Mouse (Mus musculus) embryo, embryonic 10.5 days (tissue): ENCODE measurements at regions not wholly inside any gene's neighbourhood (a gene's known extent, or its start where the extent isn't known, plus 50 kb on each side); places are given as distances from the start of the nearest gene placed in this dataset.

Source experiments
- DNase-seq: peaks from one replicate; pipeline ENCODE4 v3.0.0-alpha.2; 2015; ENCODE audit warnings: low spot score

DNA sequence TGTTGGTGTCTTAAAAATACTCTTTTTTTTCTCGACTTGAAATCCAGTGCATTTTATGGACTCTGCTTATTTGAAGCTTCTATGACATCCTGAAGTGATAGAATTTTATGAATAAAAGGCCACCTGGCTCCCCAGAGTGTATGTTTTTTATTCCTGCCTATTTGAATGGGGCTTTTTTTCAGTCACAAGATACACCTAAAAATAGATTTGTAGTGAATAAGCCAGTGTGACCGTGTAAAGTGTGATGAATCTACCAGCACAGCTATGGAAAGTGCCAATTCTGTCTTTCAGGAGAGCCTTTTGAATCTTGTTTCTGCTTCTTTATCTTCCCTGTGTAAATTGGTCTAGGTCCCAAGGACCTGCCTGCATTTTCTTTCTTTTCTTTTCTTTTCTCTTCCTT lies 119.8 kb upstream of the Pex5l start:
- DNase-seq = no peak

DNA sequence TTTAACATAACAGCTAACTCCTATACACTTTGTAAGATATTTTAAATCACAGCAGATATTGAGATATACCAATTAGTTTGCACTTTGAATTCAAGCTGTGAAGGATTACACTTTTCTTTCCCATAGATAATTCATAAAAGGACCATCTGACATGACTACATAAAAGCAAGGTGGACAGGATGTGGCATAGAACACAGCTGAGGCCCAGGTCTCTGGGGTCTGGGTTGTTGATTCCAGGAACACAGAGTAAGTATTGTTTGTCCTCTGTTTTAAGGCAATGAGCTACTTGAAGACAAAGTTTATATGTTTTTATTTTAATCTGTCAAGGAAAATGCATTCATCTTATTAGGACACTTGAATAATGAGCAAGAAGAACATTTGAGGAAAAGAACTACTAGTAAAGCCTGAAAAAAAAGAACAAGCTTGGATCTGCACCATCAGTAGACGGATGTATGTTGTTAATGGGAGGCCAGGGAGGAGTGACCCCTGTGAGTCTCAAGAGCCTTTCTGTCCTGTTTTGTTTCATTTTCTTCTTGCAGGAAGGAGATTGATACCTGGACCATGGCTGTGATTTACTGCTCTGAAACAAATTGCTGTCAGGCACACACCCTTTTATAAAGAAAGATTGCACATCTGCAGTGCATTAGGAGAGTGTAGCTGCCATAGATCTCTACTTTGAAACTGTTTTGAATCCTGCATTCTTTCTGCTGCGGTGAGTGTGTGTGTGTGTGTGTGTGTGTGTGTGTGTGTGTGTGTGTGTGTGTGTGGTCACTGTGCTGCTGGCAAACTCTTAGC lies 76.4 kb upstream of the Pex5l start:
- peak; percentile 77 for DNase-seq

DNA sequence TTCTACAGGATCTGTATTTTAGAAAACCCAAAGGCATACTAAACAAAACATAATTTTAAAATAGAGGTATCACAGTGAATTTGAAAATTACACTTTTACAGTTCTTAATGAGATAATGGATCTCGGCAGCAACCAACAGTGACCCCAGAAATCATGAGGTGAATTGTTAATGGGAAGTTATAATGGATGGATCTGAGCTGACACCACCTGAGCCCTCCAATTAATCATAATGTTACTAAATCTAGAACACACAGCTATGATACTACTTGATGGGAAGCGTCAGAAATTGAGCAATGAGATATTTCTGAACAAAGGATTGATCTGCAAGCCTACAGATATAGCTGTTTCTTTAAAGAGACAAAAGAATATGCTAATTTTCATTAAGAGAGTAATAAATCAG lies 75.2 kb upstream of the Pex5l start:
- DNase-seq = no peak

DNA sequence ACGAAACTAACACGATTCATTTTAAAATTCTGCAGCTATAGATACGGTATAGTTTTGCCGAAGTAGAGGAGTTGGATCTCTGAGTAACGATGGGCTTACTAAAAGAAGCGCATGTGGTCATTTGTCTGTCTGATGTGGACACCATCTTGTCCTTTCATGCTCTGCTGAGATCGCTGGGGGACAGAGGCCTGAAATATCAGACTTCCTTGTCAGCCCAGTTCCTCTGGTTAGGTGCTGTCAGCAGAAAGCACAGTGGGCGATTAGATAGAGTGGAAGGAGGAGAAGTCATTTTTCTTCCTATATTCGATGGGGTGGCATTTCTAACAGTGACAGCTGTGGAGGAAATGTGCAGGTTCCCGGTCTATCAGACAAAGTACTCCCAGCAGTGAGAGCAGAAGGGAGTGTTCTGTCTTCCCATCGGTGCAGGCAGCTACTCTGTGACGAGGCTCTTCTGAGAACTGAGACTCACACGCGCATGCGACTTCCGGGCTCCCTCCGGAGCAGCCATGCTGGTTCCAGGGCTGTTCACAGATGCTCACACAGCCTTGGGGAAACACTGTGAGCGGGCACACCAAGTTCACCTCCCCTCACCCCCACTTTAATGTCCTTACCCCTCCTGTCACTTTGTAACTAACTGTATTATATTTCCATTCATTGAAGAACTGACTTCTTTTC lies 74.5 kb upstream of the Pex5l start:
- DNase-seq = peak; percentile 19

DNA sequence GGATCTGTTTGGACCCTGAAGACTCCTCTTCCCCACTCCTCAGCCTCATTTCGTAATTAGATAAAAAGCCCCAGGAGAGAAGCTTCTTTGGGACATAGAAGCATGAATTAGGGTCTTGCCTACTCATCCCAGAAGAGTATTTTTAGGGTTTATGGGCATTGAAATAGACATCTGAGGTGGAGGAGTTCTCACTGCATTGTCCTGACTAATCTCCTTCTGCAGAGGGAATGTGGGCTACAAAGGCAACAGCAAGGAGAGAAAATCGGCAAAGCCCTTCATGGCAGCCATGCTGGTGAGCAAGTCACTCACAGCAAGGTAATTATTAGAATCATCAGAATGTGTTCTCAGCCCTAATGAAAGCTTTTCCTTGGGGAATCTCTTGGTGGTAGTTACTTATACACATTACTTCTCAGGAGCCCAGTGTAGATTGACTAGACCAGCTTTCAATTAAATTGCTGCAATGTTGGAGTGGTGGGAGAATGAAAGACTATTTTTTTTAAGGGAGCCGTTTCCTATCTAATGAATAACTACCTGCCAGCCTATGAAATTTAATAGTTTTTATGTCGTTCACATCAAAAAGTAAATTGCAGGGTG lies 68.3 kb upstream of the Pex5l start:
- no peak for DNase-seq
